Mouse (Mus musculus): ENCODE measurements around the gene Olfr1391.

DNA sequence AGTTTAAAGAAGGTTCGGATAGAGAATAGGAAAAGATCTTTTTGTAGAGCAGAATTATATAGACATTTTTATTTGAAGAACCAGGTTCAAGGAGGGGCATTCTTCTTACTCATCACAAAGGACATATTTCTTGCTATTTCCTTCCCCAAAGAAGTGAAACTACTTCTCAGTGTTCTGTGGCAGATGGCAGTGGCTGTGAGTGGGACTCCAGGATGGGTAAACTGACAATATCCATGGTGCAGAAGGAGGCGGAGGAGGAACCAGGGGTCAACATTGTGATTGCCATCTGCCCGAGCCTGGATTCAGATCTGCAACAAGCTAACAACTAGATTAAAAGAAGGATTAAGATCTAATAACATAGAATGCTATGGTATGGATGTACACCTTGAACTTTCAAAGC is 4.2 kb downstream of the Olfr1391 start:
- TF ChIP-seq EP300 (optimal IDR thresholded peaks at IDR 0.05), result no peak
- TF ChIP-seq CTCF (IDR thresholded peaks at IDR 0.05; ENCODE audit: low read depth), result no peak
